Mouse (Mus musculus): Measurements from ENCODE around the gene Nosip. TPM values are rescaled to one million over a fixed set of nuclear protein-coding genes. Genes with fewer than 3 reads are reported as not detected.
"Not testable (repeated sequence)": the region's sequence is repeated elsewhere in the genome, so short reads cannot be mapped to it uniquely, and the experiment has no call there.

Gene Nosip
- total RNA-seq, 1 experiment = 94.2 TPM

GRCm38 (mm10) chr7:45124224-45125143 lies 62.3 kb downstream of the Nosip start, which contains the start of gene Rps11:
TSS of gene Rps11 (minus strand) at chr7:45124439.
- Histone ChIP-seq H3K4me3 (ENCODE audit: insufficient read depth in 1 of 2, low read depth in 1 of 2, low read length in 2 of 2, poor library complexity in 1 of 2, severe bottlenecking in 1 of 2) (peak within 1 kb of the TSS; percentile 93 to 99), H3K9me3 (ENCODE audit: control insufficient read depth, insufficient read depth, low read depth, low read length) (no peaks in the 10 kb centered on the region), H3K9ac (ENCODE audit: insufficient read depth, low read depth, low read length, poor library complexity, severe bottlenecking) (peak within 1 kb of the TSS; percentile 100), H3K27ac (ENCODE audit: insufficient read depth, low read depth, low read length, poor library complexity, severe bottlenecking) (peak within 1 kb of the TSS; percentile 96), H3K36me3 (ENCODE audit: control insufficient read depth, insufficient read depth, low read length, poor library complexity, severe bottlenecking) (peaks cover 72% of the 10 kb centered on the region), H3K4me1 (ENCODE audit: control insufficient read depth in 2 of 2, insufficient read depth in 2 of 2, low read length in 2 of 2, poor library complexity in 1 of 2) (peaks cover 0 to 11% of the 10 kb centered on the region in 2 experiments; a peak in 2 of 4 replicates)
- in situ Hi-C loops (cut with MboI; ENCODE audit: low sequenced_read_pairs in 2 of 2, unreplicated experiment in 2 of 2) = no loop called here
- TF ChIP-seq ZNF384 (IDR thresholded peaks at IDR 0.05; ENCODE audit: low read depth, low read length) (no peak), MAFK (IDR thresholded peaks at IDR 0.05; ENCODE audit: insufficient read depth, low read depth, low read length) (no peak), CHD2 (IDR thresholded peaks at IDR 0.05; ENCODE audit: low read depth, low read length) (peak; percentile 94), HCFC1 (IDR thresholded peaks at IDR 0.05; ENCODE audit: borderline replicate concordance, insufficient read depth, low read length) (peak; percentile 73; the same call in 1 of the 2 replicates), ZC3H11A (IDR thresholded peaks at IDR 0.05; ENCODE audit: borderline replicate concordance, low read depth, low read length) (no peak)
- peak; percentile 99 for DNase-seq (ENCODE audit: low read depth, low spot score)

- H3K27ac ChIP-seq (ENCODE audit: insufficient read depth, low read depth, low read length, poor library complexity, severe bottlenecking) = peak overlapping the region; percentile 96; the same call in 1 of the 2 replicates
- in situ Hi-C loops (cut with MboI; ENCODE audit: low sequenced_read_pairs in 2 of 2, unreplicated experiment in 2 of 2) = no loop called here
- peak; percentile 63 for DNase-seq (ENCODE audit: low read depth, low spot score)
- H3K36me3 ChIP-seq (ENCODE audit: control insufficient read depth, insufficient read depth, low read length, poor library complexity, severe bottlenecking) = peaks cover 67% of the 10 kb centered on the region
- no peaks in the 10 kb centered on the region for H3K9me3 ChIP-seq (ENCODE audit: control insufficient read depth, insufficient read depth, low read depth, low read length)
- peak overlapping the region in 1 of 2 experiments; percentile 99; a peak in 2 of 4 replicates for H3K4me3 ChIP-seq (ENCODE audit: insufficient read depth in 1 of 2, low read depth in 1 of 2, low read length in 2 of 2, poor library complexity in 1 of 2, severe bottlenecking in 1 of 2)
- TF ChIP-seq HCFC1 (IDR thresholded peaks at IDR 0.05; ENCODE audit: borderline replicate concordance, insufficient read depth, low read length) (no peak), ZNF384 (IDR thresholded peaks at IDR 0.05; ENCODE audit: low read depth, low read length) (no peak), CHD2 (IDR thresholded peaks at IDR 0.05; ENCODE audit: low read depth, low read length) (no peak), ZC3H11A (IDR thresholded peaks at IDR 0.05; ENCODE audit: borderline replicate concordance, low read depth, low read length) (no peak), MAFK (IDR thresholded peaks at IDR 0.05; ENCODE audit: insufficient read depth, low read depth, low read length) (no peak)
- peak overlapping the region; percentile 100; the same call in 1 of the 2 replicates for H3K9ac ChIP-seq (ENCODE audit: insufficient read depth, low read depth, low read length, poor library complexity, severe bottlenecking)
- H3K4me1 ChIP-seq (ENCODE audit: control insufficient read depth in 2 of 2, insufficient read depth in 2 of 2, low read length in 2 of 2, poor library complexity in 1 of 2) = peaks cover 0 to 7% of the 10 kb centered on the region in 2 experiments; a peak in 1 of 4 replicates
These were observed 62.9 kb downstream of the Nosip start for GRCm38 (mm10) chr7:45125144-45125600.

DNA sequence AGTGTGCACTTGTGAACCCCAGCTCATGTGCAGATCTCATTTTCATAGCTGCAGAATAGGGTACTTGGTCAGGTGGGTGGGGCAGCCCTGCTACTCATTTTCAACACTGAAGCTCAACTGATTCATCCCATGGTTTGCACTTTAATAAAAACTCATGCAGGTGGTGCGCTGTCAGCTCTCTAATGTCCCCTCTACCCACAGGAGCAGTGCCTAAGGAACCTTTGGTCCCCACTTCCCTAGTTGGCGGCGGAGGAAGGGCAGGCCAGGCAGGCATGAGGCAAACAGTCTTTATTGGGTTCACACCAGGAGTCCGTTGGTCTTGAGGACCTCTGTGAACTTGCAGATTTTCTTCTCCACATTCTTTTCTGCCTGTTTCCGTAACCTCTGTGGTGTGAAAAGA lies 63.4 kb downstream of the Nosip start:
- Histone ChIP-seq H3K27ac (ENCODE audit: insufficient read depth, low read depth, low read length, poor library complexity, severe bottlenecking) (peak overlapping the region; percentile 96), H3K36me3 (ENCODE audit: control insufficient read depth, insufficient read depth, low read length, poor library complexity, severe bottlenecking) (peaks cover 63% of the 10 kb centered on the region), H3K4me3 (ENCODE audit: insufficient read depth in 1 of 2, low read depth in 1 of 2, low read length in 2 of 2, poor library complexity in 1 of 2, severe bottlenecking in 1 of 2) (peak overlapping the region in 1 of 2 experiments; percentile 99; a peak in 2 of 4 replicates), H3K9ac (ENCODE audit: insufficient read depth, low read depth, low read length, poor library complexity, severe bottlenecking) (peak overlapping the region; percentile 100; the same call in 1 of the 2 replicates)
- H3K9me3 ChIP-seq (ENCODE audit: control insufficient read depth, insufficient read depth, low read depth, low read length); DNase-seq (ENCODE audit: low read depth, low spot score); in situ Hi-C loops (cut with MboI; ENCODE audit: low sequenced_read_pairs in 2 of 2, unreplicated experiment in 2 of 2); H3K4me1 ChIP-seq (ENCODE audit: control insufficient read depth in 2 of 2, insufficient read depth in 2 of 2, low read length in 2 of 2, poor library complexity in 1 of 2): not testable (repeated sequence)

- H3K9ac ChIP-seq (ENCODE audit: insufficient read depth, low read depth, low read length, poor library complexity, severe bottlenecking) = peak overlapping the region; percentile 100
- in situ Hi-C loops (cut with MboI; ENCODE audit: low sequenced_read_pairs in 2 of 2, unreplicated experiment in 2 of 2) = no loop called here
- H3K27ac ChIP-seq (ENCODE audit: insufficient read depth, low read depth, low read length, poor library complexity, severe bottlenecking) = peak overlapping the region; percentile 96
- no peak for DNase-seq (ENCODE audit: low read depth, low spot score)
- H3K4me3 ChIP-seq (ENCODE audit: insufficient read depth in 1 of 2, low read depth in 1 of 2, low read length in 2 of 2, poor library complexity in 1 of 2, severe bottlenecking in 1 of 2) = peak overlapping the region; percentile 80 to 99
- peaks cover 57% of the 10 kb centered on the region for H3K36me3 ChIP-seq (ENCODE audit: control insufficient read depth, insufficient read depth, low read length, poor library complexity, severe bottlenecking)
- TF ChIP-seq MAFK (IDR thresholded peaks at IDR 0.05; ENCODE audit: insufficient read depth, low read depth, low read length) (no peak), HCFC1 (IDR thresholded peaks at IDR 0.05; ENCODE audit: borderline replicate concordance, insufficient read depth, low read length) (no peak), ZNF384 (IDR thresholded peaks at IDR 0.05; ENCODE audit: low read depth, low read length) (no peak), CHD2 (IDR thresholded peaks at IDR 0.05; ENCODE audit: low read depth, low read length) (no peak), ZC3H11A (IDR thresholded peaks at IDR 0.05; ENCODE audit: borderline replicate concordance, low read depth, low read length) (no peak)
- H3K4me1 ChIP-seq (ENCODE audit: control insufficient read depth in 2 of 2, insufficient read depth in 2 of 2, low read length in 2 of 2, poor library complexity in 1 of 2) = peaks cover 0 to 12% of the 10 kb centered on the region in 2 experiments; a peak in 1 of 4 replicates
- no peaks in the 10 kb centered on the region for H3K9me3 ChIP-seq (ENCODE audit: control insufficient read depth, insufficient read depth, low read depth, low read length)
These were observed 64.1 kb downstream of the Nosip start for GRCm38 (mm10) chr7:45126147-45126843.

All from ES-E14 (cell line).